Mouse (Mus musculus): ENCODE results near the gene Rab5c. TPM values are rescaled to one million over a fixed set of nuclear protein-coding genes. Genes with fewer than 3 reads are reported as not detected.
A peak's percentile ranks its signal among the peaks of the same experiment; 100 is the strongest.

Rab5c gene
- total and polyA plus RNA-seq, 3 experiments: 191 to 238 (median 196) TPM

DNA sequence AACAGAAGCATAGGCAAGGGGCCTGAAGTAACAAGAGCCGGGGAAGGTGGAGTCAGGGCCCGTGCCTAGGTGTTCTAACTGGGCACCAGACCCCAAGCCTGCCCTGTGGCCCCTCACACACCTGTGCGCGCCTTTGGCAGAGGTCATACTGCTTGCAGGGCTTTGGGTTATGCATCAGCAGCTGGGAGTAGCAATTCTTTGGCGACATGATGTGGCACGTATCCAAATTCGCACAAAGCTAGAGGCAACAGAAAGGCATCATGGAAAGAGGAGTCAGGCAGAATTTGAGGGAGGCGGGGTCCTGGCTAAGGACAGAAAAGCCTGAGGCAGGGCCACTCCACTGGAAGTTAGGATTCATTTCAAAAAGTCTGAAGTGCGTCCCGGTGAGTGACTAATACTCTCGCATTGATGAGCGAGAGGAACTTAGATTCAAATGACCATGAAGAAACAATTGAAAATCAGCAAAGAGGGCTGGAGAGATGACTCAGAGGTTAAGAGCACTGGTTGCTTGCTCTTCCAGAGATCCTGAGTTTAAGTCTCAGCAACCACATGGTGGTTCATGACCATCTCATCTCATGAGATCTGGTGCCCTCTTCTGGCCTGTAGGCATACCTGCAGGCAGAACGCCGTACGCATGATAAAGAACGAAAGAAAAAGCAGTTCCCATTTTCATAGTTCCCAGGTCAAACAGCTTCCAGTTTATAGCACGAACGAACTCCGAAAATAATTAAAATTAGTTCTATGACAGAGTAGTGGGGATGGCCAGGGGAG lies 35.7 kb downstream of the Rab5c start:
- peak; percentile 74 for DNase-seq

DNA sequence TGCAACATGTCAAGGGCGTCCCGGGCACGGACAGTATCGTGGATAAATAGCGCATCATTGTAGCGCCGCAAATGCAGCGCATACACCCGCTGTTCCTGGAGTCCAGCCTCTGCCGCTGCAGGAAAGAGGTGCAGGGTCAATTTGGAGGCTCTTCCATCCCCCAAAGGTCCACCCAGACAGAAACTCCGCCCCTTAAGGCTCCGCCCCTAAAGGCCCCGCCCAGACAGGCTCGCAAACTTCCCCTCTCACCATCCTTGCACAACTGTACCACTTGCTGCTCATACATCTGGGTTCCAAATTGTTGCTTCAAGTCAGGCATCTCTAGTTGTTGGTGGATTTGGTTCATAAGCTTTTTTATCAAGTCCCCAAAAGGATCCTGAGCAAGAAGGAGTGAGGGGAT lies 36.7 kb downstream of the Rab5c start:
- DNase-seq: peak; percentile 92

DNA sequence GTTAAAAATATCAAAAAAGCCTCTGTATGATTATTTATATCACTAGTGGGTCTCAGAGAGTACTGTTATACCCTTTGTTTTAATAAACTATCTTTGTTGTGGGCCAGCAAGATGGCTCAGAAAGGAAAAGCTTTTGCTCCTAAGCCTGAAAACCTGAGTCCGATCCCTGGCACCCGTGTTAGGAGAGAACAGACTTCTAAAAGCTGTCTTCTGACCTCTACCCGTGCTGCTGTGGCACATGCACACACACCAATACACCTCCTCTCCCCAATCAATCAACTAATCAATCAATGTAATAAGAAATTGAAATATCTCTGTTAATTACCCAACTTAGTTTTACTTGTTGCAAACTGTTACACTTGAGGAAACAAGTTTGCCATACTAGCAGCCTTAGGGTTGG lies 37.3 kb downstream of the Rab5c start:
- no peak for DNase-seq

DNA sequence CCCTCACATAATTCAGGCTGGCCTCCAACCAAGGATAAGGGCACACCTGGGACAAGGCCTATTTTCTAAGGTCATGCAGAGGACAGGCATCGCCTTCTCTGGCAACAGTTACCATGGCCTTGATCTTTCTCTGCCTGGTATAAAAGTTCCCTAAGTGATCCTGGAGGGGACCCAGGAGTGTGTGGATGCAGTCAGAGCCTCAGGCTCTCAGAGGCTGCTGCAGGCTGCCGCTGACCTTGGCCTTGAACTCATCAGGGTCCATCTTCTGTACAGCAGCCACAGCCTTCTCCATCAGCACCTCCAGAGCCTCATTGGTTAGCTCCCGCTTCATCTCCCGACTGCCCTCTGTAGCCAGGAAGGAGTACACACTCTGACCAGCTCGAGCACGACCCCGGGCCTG lies 40.1 kb downstream of the Rab5c start:
- DNase-seq: peak; percentile 78

DNA sequence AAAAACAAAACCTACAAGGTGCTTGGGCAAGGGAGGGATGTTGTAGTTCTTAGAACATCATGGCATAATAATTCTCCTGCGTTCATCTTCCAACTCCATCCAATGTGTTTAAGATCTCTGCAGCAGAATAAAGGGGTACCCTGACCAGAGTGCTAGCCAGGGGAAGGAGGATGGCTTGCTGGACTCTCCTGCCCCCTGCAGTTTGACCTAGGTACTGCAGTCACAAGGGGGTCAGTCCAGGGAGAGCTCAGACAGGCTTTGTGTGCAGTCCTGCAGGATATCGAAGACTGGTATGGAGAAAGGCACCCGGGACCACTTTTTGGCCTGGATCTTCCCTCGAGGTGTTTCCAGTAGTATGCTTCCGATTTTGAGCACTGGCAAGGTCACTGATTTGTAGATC lies 43.1 kb downstream of the Rab5c start:
- peak; percentile 82 for DNase-seq

DNA sequence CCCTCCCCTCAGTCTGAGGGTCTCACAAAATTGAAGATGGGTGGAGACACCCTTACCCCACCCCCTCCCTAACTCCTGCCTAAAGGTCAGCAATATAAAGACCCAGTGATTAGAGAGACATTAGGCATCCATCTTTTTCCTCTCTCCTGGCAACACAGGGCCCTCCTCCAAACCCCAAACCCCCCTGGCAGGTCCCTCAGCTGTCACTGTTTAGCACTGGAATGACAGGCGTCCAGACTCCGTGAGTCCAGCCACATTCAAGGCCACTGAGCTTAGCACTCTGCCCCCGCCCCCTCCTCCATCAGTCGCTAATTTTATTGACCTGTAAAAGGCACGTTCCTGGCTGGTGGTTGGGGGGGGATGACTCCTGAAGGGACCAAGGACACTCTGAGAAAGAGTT lies 44.9 kb downstream of the Rab5c start:
- DNase-seq: no peak

DNA sequence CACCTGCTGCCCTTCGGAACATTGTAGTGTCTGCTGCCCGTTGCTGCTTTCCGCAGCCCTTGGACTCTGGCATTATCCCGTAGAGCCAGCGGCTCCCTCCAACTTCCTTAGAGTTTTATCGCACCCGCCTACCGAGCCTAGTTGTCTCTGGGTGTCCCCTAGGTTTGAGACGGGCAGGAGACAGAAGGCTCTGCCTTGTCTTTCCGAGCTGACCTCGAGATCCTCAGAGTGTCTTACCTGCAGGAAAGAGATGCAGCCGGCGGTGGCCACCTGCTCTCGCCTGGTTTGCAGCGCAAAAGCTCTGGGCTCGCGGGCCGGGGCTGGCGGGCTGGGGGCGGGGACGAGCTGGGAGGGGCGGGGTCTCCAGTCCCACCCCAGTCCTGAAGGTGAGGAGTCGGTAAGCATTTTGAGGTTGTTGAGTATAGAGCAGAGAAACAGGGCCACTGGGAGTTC lies 45.8 kb downstream of the Rab5c start, which contains the start of gene Zfp385c:
Gene Zfp385c, minus strand, starts transcription at position 292 of the 453 bp plus-strand sequence.
- DNase-seq: no peak

DNA sequence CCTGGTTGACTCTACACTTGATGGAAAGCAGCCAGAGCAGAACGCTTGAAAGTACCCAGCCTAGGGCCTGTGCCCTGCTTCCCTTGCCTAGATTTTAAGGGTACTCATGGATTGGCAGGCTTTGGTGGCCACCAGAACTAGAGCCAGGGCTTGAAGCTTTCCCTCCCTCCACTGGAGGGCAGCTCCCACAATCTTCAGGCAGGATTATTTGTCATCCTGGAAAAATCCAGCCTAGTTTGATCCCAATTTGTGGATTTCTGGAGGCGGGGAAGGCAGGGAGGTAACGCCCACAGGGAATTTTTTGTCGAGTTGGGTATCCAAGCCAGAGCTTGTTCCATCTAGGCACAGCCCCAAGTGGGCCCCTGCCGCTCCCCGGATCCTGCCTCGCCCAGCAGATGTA lies 47.6 kb downstream of the Rab5c start:
- no peak for DNase-seq

DNA sequence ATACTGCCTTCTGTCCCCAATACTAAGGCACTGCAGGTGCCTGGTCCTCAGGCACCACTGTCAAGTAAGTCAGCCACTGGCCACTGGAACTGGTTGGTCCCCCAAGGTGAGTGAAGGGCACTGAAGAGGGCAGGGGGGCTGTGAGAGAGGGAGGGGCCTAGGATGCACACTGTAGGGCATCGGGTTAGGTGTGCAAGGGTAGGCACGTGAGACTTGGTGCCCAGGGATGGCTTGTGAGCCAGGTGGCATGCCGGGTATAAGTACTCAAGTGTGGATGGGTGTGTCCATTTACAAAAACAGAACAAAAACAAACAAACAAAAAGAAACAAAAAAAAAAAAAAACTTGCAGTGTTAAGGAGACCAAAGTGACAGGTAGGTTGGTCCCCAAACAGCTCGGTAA lies 49.6 kb downstream of the Rab5c start:
- no peak for DNase-seq

DNA sequence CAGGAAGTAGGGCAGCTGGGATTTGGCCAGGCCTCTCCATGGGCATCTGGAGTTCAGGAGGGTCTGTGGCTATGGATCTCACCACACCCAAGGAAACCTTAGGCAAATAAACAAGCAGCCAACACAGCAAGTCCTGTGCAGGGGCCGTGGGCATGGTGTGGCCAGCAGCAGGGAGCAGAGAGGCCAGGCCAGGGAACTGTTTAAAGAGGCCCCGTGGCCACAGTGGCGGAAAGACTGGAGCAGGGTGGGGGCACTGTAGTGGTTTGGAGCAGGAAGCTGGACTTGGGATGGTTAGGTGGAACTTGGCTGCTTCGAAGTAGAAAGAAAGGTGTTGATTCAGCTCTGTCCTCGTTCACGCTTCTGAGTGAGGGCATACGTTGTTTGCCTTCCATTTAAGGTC lies 50.8 kb downstream of the Rab5c start:
- no peak for DNase-seq

DNA sequence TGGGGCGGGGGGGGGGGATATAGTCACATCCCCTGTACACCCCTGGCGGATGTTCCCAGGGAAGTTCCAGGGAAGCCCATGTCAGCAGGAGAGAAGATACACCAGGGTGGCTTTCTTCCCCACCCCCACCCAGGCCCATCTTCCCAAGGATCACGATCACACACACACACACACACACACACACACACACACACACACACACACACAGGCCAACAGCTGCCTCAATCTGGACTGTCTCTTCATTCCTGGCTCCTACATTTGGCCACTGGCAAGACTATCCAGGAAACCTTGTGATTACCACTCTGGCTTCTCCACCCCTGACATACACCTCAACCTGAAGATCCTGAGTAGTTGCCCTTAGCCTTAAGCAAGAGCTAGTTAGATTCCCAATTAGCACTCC lies 52.6 kb downstream of the Rab5c start:
- DNase-seq: no peak

DNA sequence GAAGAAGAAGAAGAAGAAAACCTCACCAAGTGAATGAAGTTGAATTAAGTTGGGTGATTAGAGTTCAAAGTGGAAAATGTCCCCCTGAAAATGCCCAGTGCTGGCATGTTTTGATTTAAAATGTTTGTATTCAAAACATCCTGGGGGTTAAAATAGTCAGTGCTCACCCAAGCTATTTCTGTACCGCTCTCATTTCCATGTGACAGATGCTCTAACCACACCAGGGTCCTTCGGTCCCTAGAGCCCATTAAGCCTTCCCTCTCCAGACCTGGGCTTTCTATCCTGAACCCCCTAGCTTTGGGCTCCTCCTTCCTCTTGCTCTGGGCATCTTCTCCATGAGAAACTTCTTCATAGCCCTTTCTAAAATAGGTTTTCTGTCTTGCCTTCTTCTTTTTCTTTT lies 53.9 kb downstream of the Rab5c start:
- DNase-seq: no peak

DNA sequence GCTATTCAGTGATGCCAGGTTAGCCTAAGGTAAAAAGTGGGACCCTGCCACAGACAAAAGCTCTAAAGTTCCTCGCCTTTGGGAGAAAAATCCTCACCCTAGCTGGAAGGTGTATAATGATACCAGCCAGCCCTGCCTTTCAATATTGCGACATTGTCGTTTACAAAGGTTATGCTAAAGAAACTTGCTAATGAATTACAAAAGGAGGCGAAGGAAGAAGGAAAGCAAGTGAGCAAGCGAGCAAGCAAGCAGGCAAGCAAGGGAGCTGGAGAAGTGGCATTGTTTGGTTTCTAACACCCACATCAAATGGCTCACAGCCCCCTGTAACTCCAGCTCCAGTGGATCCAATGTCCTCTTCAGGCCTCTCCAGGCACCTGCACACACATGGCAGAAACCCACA lies 55.5 kb downstream of the Rab5c start:
- DNase-seq: no peak

DNA sequence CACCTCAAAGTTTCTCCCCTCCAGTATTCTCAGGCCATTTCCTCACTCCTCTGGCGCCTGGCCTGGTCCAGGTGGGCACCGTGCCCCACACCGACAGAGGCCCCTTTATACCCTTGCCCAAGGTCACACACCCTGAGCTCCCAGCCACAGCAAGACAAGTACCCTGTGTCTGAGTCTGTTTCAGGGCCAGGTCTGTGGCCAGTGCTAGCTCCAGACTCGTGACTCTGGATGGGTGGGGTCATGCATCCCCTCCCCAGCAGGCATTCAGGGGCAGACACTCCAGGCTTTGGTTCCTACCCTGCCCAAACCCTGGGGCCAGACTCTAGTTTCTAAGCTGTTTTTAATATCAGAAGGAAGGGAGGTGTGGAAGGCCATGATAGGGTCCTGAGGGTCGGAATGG lies 56.2 kb downstream of the Rab5c start:
- no peak for DNase-seq

DNA sequence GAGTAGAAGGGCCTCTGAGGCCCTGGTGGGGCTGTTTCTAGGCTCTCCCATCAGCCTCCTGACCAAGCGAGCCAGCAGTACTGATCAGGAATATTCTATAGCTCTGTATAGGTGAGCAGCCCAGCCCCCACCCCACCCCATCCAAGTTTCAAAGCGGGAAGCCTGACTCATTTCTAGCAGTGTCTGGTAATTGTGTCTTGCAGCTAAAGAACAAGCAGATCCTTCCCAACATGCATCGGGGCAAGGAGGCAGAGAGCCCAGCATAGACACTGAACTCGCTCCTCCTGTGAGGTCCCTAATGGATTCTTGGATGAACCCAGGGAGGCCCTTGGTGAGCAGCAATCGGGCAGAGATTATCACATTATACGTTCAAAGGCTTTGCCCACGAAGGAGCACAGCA lies 60.2 kb downstream of the Rab5c start:
- no peak for DNase-seq

DNA sequence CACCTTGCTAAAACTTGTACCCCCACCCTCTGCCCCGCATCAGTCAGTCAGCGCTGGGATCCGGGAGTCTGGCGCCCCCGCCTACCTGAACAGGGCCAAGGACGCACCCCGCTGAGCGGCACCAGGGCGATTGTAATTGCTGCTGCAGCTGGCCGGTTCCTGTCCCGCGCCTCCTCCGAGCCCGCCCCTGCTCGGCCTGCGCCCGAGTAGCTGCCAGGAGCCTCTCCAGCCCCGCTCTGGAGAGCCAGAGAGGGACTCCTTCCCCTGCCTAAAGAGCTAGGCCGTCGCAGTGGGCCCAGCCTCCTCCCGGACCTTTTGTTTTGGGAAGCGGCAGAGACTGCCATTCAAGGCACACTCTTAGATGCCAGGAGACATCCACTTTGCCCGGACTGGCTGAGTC lies 64.8 kb downstream of the Rab5c start:
- peak; percentile 75 for DNase-seq

DNA sequence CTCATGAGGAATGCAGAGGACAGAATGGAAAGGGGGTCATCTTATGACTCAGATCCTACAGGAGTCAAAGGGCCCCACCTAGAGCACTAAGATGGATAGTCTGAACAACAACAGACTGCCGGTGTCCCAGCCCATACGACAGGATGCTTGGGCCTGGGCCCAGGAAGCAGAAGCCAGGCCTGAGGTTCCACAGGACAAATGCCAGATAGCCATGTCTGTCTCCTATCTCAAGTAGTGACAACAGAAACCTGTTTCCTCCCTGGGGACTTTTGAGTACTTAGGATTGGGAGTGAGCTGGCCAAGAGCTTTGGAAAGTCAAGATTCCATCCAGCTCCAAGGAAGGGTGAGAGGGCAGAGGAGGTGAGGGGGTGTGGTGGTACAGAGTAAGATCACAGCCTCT lies 66.1 kb downstream of the Rab5c start:
- no peak for DNase-seq

DNA sequence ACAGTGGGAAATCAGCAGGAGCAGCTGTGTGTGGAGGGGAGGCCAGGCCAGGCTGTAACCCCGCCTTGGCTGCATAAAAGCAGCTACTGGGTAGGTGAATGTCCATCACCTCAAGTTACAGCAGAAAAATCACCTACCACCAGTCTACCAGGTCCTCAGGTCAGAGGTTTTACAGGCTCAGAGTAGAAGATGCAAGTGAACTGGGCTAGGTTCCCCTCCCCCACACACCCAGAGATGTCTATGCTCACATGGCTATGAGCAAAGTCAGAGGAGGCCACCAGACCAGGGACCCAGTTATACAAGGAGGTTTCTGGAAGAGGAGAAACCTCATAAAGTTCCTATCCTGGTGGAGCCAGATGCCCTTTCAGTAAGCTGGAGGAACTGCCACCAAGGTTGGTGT lies 67.0 kb downstream of the Rab5c start:
- no peak for DNase-seq

Other genes starting within 250 kb of the Rab5c start
- gene Acly, start 210.2 kb downstream of the Rab5c start, total RNA-seq (2021): 1,000 to 10,000 TPM; 1,249 to 2,157 TPM
- gene Acly, start 210.2 kb downstream of the Rab5c start, polyA plus RNA-seq (2012; rRNA removed): 567 and 624 TPM in 2 replicates
- gene Ttc25, start 192.6 kb downstream of the Rab5c start, total RNA-seq (2021): 10 to 100 TPM in 1 of 2 experiments, 1 to 10 TPM in 1; 3.5 to 11.4 TPM
- 1.3 and 1.6 TPM in 2 replicates for gene Ttc25, start 192.6 kb downstream of the Rab5c start, polyA plus RNA-seq (2012; rRNA removed)
- 10 to 100 TPM; 38.3 to 55.4 TPM for gene Cnp, start 163.3 kb downstream of the Rab5c start, total RNA-seq (2021)
- gene Cnp, start 163.3 kb downstream of the Rab5c start, polyA plus RNA-seq (2012; rRNA removed): 29.4 and 36.5 TPM in 2 replicates
- gene Nkiras2, start 119.0 kb downstream of the Rab5c start, total RNA-seq (2021): 10 to 100 TPM; 32.5 to 36.0 TPM
- gene Nkiras2, start 119.0 kb downstream of the Rab5c start, polyA plus RNA-seq (2012; rRNA removed): 50.9 and 59.4 TPM in 2 replicates
- gene Dnajc7, start 118.0 kb downstream of the Rab5c start, total RNA-seq (2021): 100 to 1,000 TPM; 174 to 177 TPM
- 9.3 and 11.7 TPM in 2 replicates for gene Dnajc7, start 118.0 kb downstream of the Rab5c start, polyA plus RNA-seq (2012; rRNA removed)
- gene Zfp385c, start 45.8 kb downstream of the Rab5c start, total RNA-seq (2021): under 1 TPM in 1 of 2 experiments, not detected in 1; 0.59 TPM
- gene Zfp385c, start 45.8 kb downstream of the Rab5c start, polyA plus RNA-seq (2012; rRNA removed): 0.75 and 0.84 TPM in 2 replicates
- 10 to 100 TPM; 29.2 to 60.7 TPM for gene Dhx58, start 33.9 kb downstream of the Rab5c start, total RNA-seq (2021)
- gene Dhx58, start 33.9 kb downstream of the Rab5c start, polyA plus RNA-seq (2012; rRNA removed): 30.2 and 42.2 TPM in 2 replicates
- 10 to 100 TPM; 42.5 to 42.6 TPM for gene Kat2a, start 25.8 kb downstream of the Rab5c start, total RNA-seq (2021)
- 73.5 and 85.1 TPM in 2 replicates for gene Kat2a, start 25.8 kb downstream of the Rab5c start, polyA plus RNA-seq (2012; rRNA removed)
- gene Hspb9, start 24.4 kb downstream of the Rab5c start, total RNA-seq (2021): not detected
- not detected in 2 replicates for gene Hspb9, start 24.4 kb downstream of the Rab5c start, polyA plus RNA-seq (2012; rRNA removed)
- under 1 TPM; 0.28 to 0.32 TPM for gene Kcnh4, start 21.7 kb upstream of the Rab5c start, total RNA-seq (2021)
- 0.45 and 0.57 TPM in 2 replicates for gene Kcnh4, start 21.7 kb upstream of the Rab5c start, polyA plus RNA-seq (2012; rRNA removed)
- gene Hcrt, start 24.7 kb upstream of the Rab5c start, total RNA-seq (2021): not detected
- gene Hcrt, start 24.7 kb upstream of the Rab5c start, polyA plus RNA-seq (2012; rRNA removed): not detected in 2 replicates
- 10 to 100 TPM; 21.6 to 26.0 TPM for gene Ghdc, start 32.7 kb upstream of the Rab5c start, total RNA-seq (2021)
- 26.8 and 27.6 TPM in 2 replicates for gene Ghdc, start 32.7 kb upstream of the Rab5c start, polyA plus RNA-seq (2012; rRNA removed)
- gene Stat5b, start 112.5 kb upstream of the Rab5c start, total RNA-seq (2021): 10 to 100 TPM; 60.3 to 65.3 TPM
- gene Stat5b, start 112.5 kb upstream of the Rab5c start, polyA plus RNA-seq (2012; rRNA removed): 43.8 and 53.8 TPM in 2 replicates
- gene Stat5a, start 121.1 kb upstream of the Rab5c start, total RNA-seq (2021): 10 to 100 TPM; 27.0 to 38.0 TPM
- 45.1 and 51.2 TPM in 2 replicates for gene Stat5a, start 121.1 kb upstream of the Rab5c start, polyA plus RNA-seq (2012; rRNA removed)
- gene Stat3, start 201.3 kb upstream of the Rab5c start, total RNA-seq (2021): 10 to 100 TPM; 76.6 to 79.4 TPM
- 45.4 and 54.9 TPM in 2 replicates for gene Stat3, start 201.3 kb upstream of the Rab5c start, polyA plus RNA-seq (2012; rRNA removed)
- 100 to 1,000 TPM; 236 to 425 TPM for gene Cavin1, start 232.7 kb upstream of the Rab5c start, total RNA-seq (2021)
- 193 and 219 TPM in 2 replicates for gene Cavin1, start 232.7 kb upstream of the Rab5c start, polyA plus RNA-seq (2012; rRNA removed)

All from adrenal gland, adult 2 months (tissue).